Mouse (Mus musculus) monocyte, adult 5-6 weeks (primary cell): ENCODE data around the gene Shcbp1l. TPM values are rescaled to one million over a fixed set of nuclear protein-coding genes. Genes with fewer than 3 reads are reported as not detected.

ENCODE experiments used
- total RNA-seq: library from RNA; stranded (forward); fragments of 200-1000, 200-491, 200-594 nt; gene quantifications from 3 replicates; pipeline ENCODE4 v1.2.3, GENCODE M21; 2017

The Shcbp1l gene
- total RNA-seq, 1 experiment from 2014 or later, result not detected

Other genes starting within 250 kb of the Shcbp1l start
- gene Lamc2, start 238.7 kb upstream of the Shcbp1l start, total RNA-seq, result not detected in 3 replicates
- gene Lamc1, start 92.4 kb upstream of the Shcbp1l start, total RNA-seq, result 0.67 to 4.7 TPM (median 1.4 TPM) in 3 replicates
- gene Dhx9, start 62.5 kb downstream of the Shcbp1l start, total RNA-seq, result 148 to 217 TPM (median 199 TPM) in 3 replicates
- 1.9 to 6.3 TPM (median 6.0 TPM) in 3 replicates for gene Npl, start 124.9 kb downstream of the Shcbp1l start, total RNA-seq
- not detected in 3 replicates for gene Rgs8, start 227.9 kb downstream of the Shcbp1l start, total RNA-seq